Mouse (Mus musculus) lung, postnatal 0 days (tissue): Measurements from ENCODE around the gene Acp2. TPM values are rescaled to one million over a fixed set of nuclear protein-coding genes. Genes with fewer than 3 reads are reported as not detected.

Experiments
- ATAC-seq: fragments of 200-750 bp; cut with Nextera tagmentation; 2 replicates; pipeline ENCODE4 v1.8.0; 2017; ENCODE audit warnings: moderate library complexity
- DNase-seq: peaks from one replicate; pipeline ENCODE4 v3.0.0-alpha.2; 2016; ENCODE audit warnings: low spot score
- H3K27ac ChIP-seq: fragments of 300-500 bp; sonication (generic); 2 replicates; pipeline ENCODE4 v1.5.1; 2014; ENCODE audit warnings: antibody characterized with exemption, mild to moderate bottlenecking, low read length, mixed read lengths
- H3K27me3 ChIP-seq: fragments of 300-500 bp; sonication (generic); replicated peaks from 2 replicates; pipeline ENCODE4 v1.6.1; 2014; ENCODE audit warnings: low read length, mixed read lengths; ENCODE audit not compliant: insufficient read depth
- H3K36me3 ChIP-seq: fragments of 300-500 bp; sonication (generic); 2 replicates; pipeline ENCODE4 v1.6.1; 2014; ENCODE audit warnings: low read length, mixed read lengths; ENCODE audit not compliant: insufficient read depth
- H3K4me1 ChIP-seq: fragments of 300-500 bp; sonication (generic); 2 replicates; pipeline ENCODE4 v1.6.1; 2014; ENCODE audit warnings: antibody characterized with exemption, low read depth, low read length, mixed read lengths; ENCODE audit not compliant: insufficient read depth
- H3K4me2 ChIP-seq: fragments of 300-500 bp; sonication (generic); replicated peaks from 2 replicates; pipeline ENCODE4 v1.6.1; 2014; ENCODE audit warnings: low read depth, mild to moderate bottlenecking, low read length, moderate library complexity, mixed read lengths
- H3K4me3 ChIP-seq: fragments of 300-500 bp; sonication (generic); 2 replicates; pipeline ENCODE4 v1.5.1; 2014; ENCODE audit warnings: low read depth, low read length
- H3K9ac ChIP-seq: fragments of 300-500 bp; sonication (generic); replicated peaks from 2 replicates; pipeline ENCODE4 v1.6.1; 2014; ENCODE audit warnings: low read depth, mild to moderate bottlenecking
- H3K9me3 ChIP-seq: fragments of 300-500 bp; sonication (generic); 2 replicates; pipeline ENCODE4 v1.6.1; 2016; ENCODE audit warnings: low read length, mixed read lengths
- CTCF ChIP-seq: IDR thresholded peaks from 2 replicates; pipeline ENCODE4 v1.5.1; 2016; ENCODE audit warnings: antibody characterized with exemption, mild to moderate bottlenecking
- EP300 ChIP-seq: IDR thresholded peaks from 2 replicates; pipeline ENCODE4 v1.6.1; 2016; ENCODE audit warnings: antibody characterized with exemption, mild to moderate bottlenecking, control low read depth
- WGBS: fragments of 180-500 bp; shearing (Covaris S2); extraction: QIAGEN DNeasy Blood & Tissue Kit; methylation state at CpG from one replicate; pipeline ENCODE4 v1.1.7; 2014; 5-methylcytosine and 5-hydroxymethylcytosine counted together
- polyA plus RNA-seq: library from polyadenylated mRNA; unstranded; fragments of >200 nt; fragmentation: Nextera tagmentation; extraction: Ambion mirVana; gene quantifications from 2 replicates; pipeline ENCODE4 v1.2.1, GENCODE M21; 2015

Gene Acp2
- polyA plus RNA-seq, 1 experiment from 2014 or later: 22.1 TPM

GRCm38 (mm10) chr2:91186208-91186607 lies 16.5 kb upstream of the Acp2 start:
- Histone ChIP-seq H3K36me3 (no peaks in the 10 kb centered on the region), H3K27ac (no peak overlapping the region), H3K4me3 (no peak overlapping the region), H3K4me1 (peaks cover 3% of the 10 kb centered on the region; the same call in 1 of the 2 replicates), H3K27me3 (no peaks in the 10 kb centered on the region), H3K9ac (no peak overlapping the region), H3K4me2 (no peak overlapping the region), H3K9me3 (no peaks in the 10 kb centered on the region)
- TF ChIP-seq EP300 (no peak), CTCF (no peak)
- 65% methylated on average over 1 of the region's 1 CpGs for WGBS
- DNase-seq: no peak
- ATAC-seq: no peak

DNA sequence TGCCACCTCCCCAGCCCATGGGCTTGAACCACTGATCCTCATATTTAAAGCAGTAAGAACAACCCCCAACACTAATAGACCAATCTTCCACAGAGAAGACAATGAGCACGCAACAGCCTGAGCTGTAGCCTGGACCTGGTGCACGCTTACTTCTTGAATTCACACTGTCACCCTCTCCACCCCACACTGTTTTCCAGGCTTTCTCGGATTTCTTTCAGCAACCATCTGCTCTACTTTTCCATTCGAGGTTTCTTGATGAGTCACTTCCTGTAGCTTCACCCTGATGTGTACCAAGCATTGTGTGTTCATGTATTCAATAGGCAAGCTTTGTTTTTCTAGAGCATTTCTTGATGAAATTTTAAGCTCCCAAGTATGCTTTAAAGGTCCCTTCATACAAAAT lies 15.3 kb upstream of the Acp2 start:
- no peak overlapping the region for H3K4me3 ChIP-seq
- no peak overlapping the region for H3K9ac ChIP-seq
- DNase-seq (no peak), ATAC-seq (no peak)
- 0 out of 2 replicates have a peak, but pooled peaks cover 3% of the 10 kb centered on the region for H3K4me1 ChIP-seq
- WGBS: 51% methylated on average over 4 of the region's 4 CpGs
- no peaks in the 10 kb centered on the region for H3K36me3 ChIP-seq
- H3K9me3 ChIP-seq: no peaks in the 10 kb centered on the region
- H3K27me3 ChIP-seq: no peaks in the 10 kb centered on the region
- H3K4me2 ChIP-seq: no peak overlapping the region
- H3K27ac ChIP-seq: no peak overlapping the region
- TF ChIP-seq CTCF: no peak
- TF ChIP-seq EP300: no peak

GRCm38 (mm10) chr2:91190501-91190900 lies 12.2 kb upstream of the Acp2 start:
- ATAC-seq (no peak), DNase-seq (no peak)
- no peaks in the 10 kb centered on the region for H3K4me1 ChIP-seq
- no peak overlapping the region for H3K9ac ChIP-seq
- 74% methylated on average over 16 of the region's 16 CpGs for WGBS
- H3K36me3 ChIP-seq: no peaks in the 10 kb centered on the region
- H3K27ac ChIP-seq: no peak overlapping the region
- H3K4me2 ChIP-seq: no peak overlapping the region
- H3K9me3 ChIP-seq: no peaks in the 10 kb centered on the region
- no peak for TF ChIP-seq EP300
- no peak for TF ChIP-seq CTCF
- H3K27me3 ChIP-seq: no peaks in the 10 kb centered on the region
- H3K4me3 ChIP-seq: no peak overlapping the region

- Histone ChIP-seq H3K36me3 (no peaks in the 10 kb centered on the region), H3K4me3 (peak overlapping the region; percentile 38), H3K9ac (peak overlapping the region; percentile 35), H3K27me3 (no peaks in the 10 kb centered on the region), H3K4me1 (no peaks in the 10 kb centered on the region), H3K9me3 (no peaks in the 10 kb centered on the region), H3K27ac (peak overlapping the region; percentile 87), H3K4me2 (peak overlapping the region; percentile 57)
- 1% methylated on average over 22 of the region's 27 CpGs for WGBS
- ATAC-seq (peak; percentile 87), DNase-seq (peak; percentile 95)
- TF ChIP-seq CTCF (peak; percentile 98), EP300 (peak; percentile 62; the same call in 1 of the 2 replicates)
Measured at GRCm38 (mm10) chr2:91194624-91195332, 7.9 kb upstream of the Acp2 start.

DNA sequence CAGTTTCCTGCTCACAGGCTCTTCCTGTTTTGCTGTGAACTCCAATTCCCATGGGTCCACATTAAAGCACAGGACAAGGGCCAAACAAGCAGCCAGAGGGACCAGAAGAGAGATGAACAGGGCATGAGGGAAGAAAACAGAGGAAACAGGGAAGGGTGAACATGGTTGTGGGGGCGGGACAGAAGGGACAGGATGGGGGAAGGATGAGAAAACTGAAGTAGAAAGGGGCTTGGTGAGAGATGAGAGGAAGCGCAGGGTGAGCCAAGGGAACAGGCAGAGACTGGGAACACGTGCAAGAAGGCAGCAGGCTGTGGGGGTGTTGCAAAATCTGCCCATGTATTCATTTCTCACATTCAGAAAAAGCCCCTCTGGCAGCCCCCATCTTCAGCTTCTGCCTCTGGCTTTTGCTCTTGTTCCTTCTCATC lies 6.1 kb upstream of the Acp2 start:
- peak overlapping the region; percentile 66 for H3K27ac ChIP-seq
- H3K4me3 ChIP-seq: no peak overlapping the region
- DNase-seq: peak; percentile 70
- peaks cover 1% of the 10 kb centered on the region; the same call in 1 of the 2 replicates for H3K4me1 ChIP-seq
- no peaks in the 10 kb centered on the region for H3K9me3 ChIP-seq
- H3K36me3 ChIP-seq: no peaks in the 10 kb centered on the region
- TF ChIP-seq EP300: no peak
- no peak for TF ChIP-seq CTCF
- no peak overlapping the region for H3K9ac ChIP-seq
- no peak overlapping the region for H3K4me2 ChIP-seq
- WGBS: 22% methylated on average over 3 of the region's 3 CpGs
- ATAC-seq: peak; percentile 23
- H3K27me3 ChIP-seq: no peaks in the 10 kb centered on the region

GRCm38 (mm10) chr2:91198888-91199287 lies 3.8 kb upstream of the Acp2 start:
- WGBS: 81% methylated on average over 3 of the region's 3 CpGs
- Histone ChIP-seq H3K9me3 (no peaks in the 10 kb centered on the region), H3K27ac (no peak overlapping the region), H3K4me1 (peaks cover 14% of the 10 kb centered on the region; the same call in 1 of the 2 replicates), H3K36me3 (no peaks in the 10 kb centered on the region), H3K4me3 (no peak overlapping the region), H3K27me3 (no peaks in the 10 kb centered on the region), H3K9ac (no peak overlapping the region), H3K4me2 (no peak overlapping the region)
- ATAC-seq (no peak), DNase-seq (no peak)
- TF ChIP-seq CTCF (no peak), EP300 (no peak)
